Mouse (Mus musculus) neural tube, embryonic 13.5 days (tissue): ENCODE results near the gene Acaa1b. TPM values are rescaled to one million over a fixed set of nuclear protein-coding genes. Genes with fewer than 3 reads are reported as not detected.

Experiments
- ATAC-seq: fragments of 200-750 bp; cut with Nextera tagmentation; 2 replicates; pipeline ENCODE4 v1.8.0; 2017; ENCODE audit warnings: low read depth, mild to moderate bottlenecking, moderate TSS enrichment, moderate library complexity
- H3K27ac ChIP-seq: fragments of 300-500 bp; sonication (generic); replicated peaks from 2 replicates; pipeline ENCODE4 v1.5.1; 2015; ENCODE audit warnings: moderate library complexity, mild to moderate bottlenecking, inconsistent platforms
- H3K27me3 ChIP-seq: fragments of 300-500 bp; sonication (generic); 2 replicates; pipeline ENCODE4 v1.6.1; 2015; ENCODE audit warnings: mild to moderate bottlenecking, inconsistent platforms
- H3K36me3 ChIP-seq: fragments of 300-500 bp; sonication (generic); 2 replicates; pipeline ENCODE4 v1.6.1; 2015; ENCODE audit warnings: mild to moderate bottlenecking, inconsistent platforms
- H3K4me1 ChIP-seq: fragments of 300-500 bp; sonication (generic); replicated peaks from 2 replicates; pipeline ENCODE4 v1.6.1; 2015; ENCODE audit warnings: inconsistent platforms
- H3K4me2 ChIP-seq: fragments of 300-500 bp; sonication (generic); 2 replicates; pipeline ENCODE4 v1.6.1; 2015; ENCODE audit warnings: inconsistent platforms, mild to moderate bottlenecking, moderate library complexity
- H3K4me3 ChIP-seq: fragments of 300-500 bp; sonication (generic); 2 replicates; pipeline ENCODE4 v1.5.1; 2015; ENCODE audit warnings: mild to moderate bottlenecking, inconsistent platforms
- H3K9ac ChIP-seq: fragments of 300-500 bp; sonication (generic); 2 replicates; pipeline ENCODE4 v1.6.1; 2015; ENCODE audit warnings: moderate library complexity, mild to moderate bottlenecking, inconsistent platforms
- H3K9me3 ChIP-seq: fragments of 300-500 bp; sonication (generic); 2 replicates; pipeline ENCODE4 v1.6.1; 2016; ENCODE audit warnings: inconsistent platforms
- WGBS: fragments of 180-500 bp; shearing (Covaris S2); methylation state at CpG from one replicate; pipeline ENCODE4 v1.1.7; 2015; 5-methylcytosine and 5-hydroxymethylcytosine counted together
- polyA plus RNA-seq: library from polyadenylated mRNA; unstranded; fragments of >200 nt; fragmentation: Nextera tagmentation; extraction: Ambion mirVana; gene quantifications from 2 replicates; pipeline ENCODE4 v1.2.1, GENCODE M21; 2015

Acaa1b gene
- polyA plus RNA-seq, 1 experiment from 2014 or later = 3.0 TPM

- 91% methylated on average over 7 of the region's 7 CpGs for WGBS
- Histone ChIP-seq H3K9ac (no peak overlapping the region), H3K9me3 (0 out of 2 replicates have a peak, but pooled peaks cover 3% of the 10 kb centered on the region), H3K27ac (no peak overlapping the region), H3K27me3 (no peaks in the 10 kb centered on the region), H3K4me3 (no peak overlapping the region), H3K36me3 (no peaks in the 10 kb centered on the region), H3K4me1 (no peaks in the 10 kb centered on the region), H3K4me2 (no peak overlapping the region)
- no peak for ATAC-seq
Observed at GRCm38 (mm10) chr9:119164743-119165142, 7.8 kb upstream of the Acaa1b start.

GRCm38 (mm10) chr9:119160689-119161088 is 3.8 kb upstream of the Acaa1b start:
- H3K27ac ChIP-seq = no peak overlapping the region

DNA sequence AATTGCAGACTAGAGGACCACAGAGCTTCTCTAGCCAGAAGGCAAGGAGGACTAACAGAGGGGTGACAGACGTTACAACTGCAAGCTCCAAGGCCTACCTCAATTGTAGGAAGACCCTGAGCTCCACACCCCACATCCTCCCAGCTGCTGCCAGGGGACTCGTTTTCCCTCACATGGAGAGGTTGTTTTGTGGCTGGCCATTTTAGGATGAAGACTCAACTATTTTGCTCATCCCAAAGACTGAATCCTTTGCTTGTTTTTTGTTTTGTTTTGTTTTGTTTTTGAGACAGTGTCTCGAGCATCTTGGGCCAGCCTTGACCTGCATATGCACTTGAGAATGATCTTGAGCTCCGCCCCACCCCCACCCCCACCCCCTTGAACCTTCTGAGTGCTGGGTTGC is 2.0 kb upstream of the Acaa1b start, which contains the start of gene Gm47289:
Gene Gm47289, plus strand, starts transcription at position 301 of the 400 bp plus-strand sequence.
- no peak within 1 kb of the TSS for H3K9ac ChIP-seq
- H3K4me3 ChIP-seq = no peak within 1 kb of the TSS
- no peak within 1 kb of the TSS for H3K27ac ChIP-seq
- H3K9me3 ChIP-seq = no peaks in the 10 kb centered on the region
- peaks cover 29% of the 10 kb centered on the region for H3K27me3 ChIP-seq
- WGBS = 53% methylated on average over 4 of the region's 4 CpGs
- no peaks in the 10 kb centered on the region; the same call in 1 of the 2 replicates for H3K4me1 ChIP-seq
- no peak for ATAC-seq
- H3K4me2 ChIP-seq = no peak within 1 kb of the TSS
- H3K36me3 ChIP-seq = no peaks in the 10 kb centered on the region

More at GRCm38 (mm10) chr9:119160689-119161088, 3.8 kb upstream of the Acaa1b start:
- Histone ChIP-seq H3K36me3 (no peaks in the 10 kb centered on the region), H3K9ac (no peak overlapping the region), H3K27me3 (peaks cover 21% of the 10 kb centered on the region), H3K9me3 (no peaks in the 10 kb centered on the region), H3K4me1 (no peaks in the 10 kb centered on the region; the same call in 1 of the 2 replicates), H3K4me3 (no peak overlapping the region), H3K4me2 (no peak overlapping the region)
- WGBS = 89% methylated on average over 3 of the region's 3 CpGs
- no peak for ATAC-seq

DNA sequence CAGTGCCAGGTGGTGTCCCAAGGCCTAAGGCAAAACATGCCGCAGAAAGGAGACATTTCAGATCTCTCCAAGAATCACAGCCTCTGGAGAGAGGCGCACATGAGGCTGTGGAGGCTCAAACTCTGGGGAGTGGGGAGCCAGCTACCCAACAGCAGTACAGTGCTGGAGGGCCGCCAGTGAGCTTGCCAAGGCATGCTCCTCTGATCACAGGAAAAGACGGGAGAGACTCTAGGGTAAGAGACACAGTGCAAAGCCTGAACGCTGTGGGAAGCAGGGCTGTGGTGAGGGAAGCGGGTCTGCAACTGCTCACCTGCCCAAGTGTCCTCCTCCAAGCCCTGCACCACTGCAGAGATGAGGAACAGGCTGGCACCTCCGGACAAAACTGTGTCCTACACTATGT is 1.1 kb downstream of the Acaa1b start:
- Histone ChIP-seq H3K27ac (no peak overlapping the region), H3K4me3 (peak overlapping the region; percentile 54; the same call in 1 of the 2 replicates), H3K36me3 (no peaks in the 10 kb centered on the region), H3K27me3 (peaks cover 29% of the 10 kb centered on the region), H3K4me2 (peak overlapping the region; percentile 64), H3K4me1 (no peaks in the 10 kb centered on the region; the same call in 1 of the 2 replicates), H3K9me3 (no peaks in the 10 kb centered on the region), H3K9ac (no peak overlapping the region)
- 56% methylated on average over 7 of the region's 7 CpGs for WGBS
- peak; percentile 14; the same call in 1 of the 2 replicates for ATAC-seq

GRCm38 (mm10) chr9:119155416-119155815 is 1.5 kb downstream of the Acaa1b start:
- Histone ChIP-seq H3K4me3 (no peak overlapping the region), H3K36me3 (no peaks in the 10 kb centered on the region), H3K27me3 (peaks cover 29% of the 10 kb centered on the region), H3K4me1 (no peaks in the 10 kb centered on the region; the same call in 1 of the 2 replicates), H3K9me3 (no peaks in the 10 kb centered on the region), H3K9ac (no peak overlapping the region), H3K27ac (no peak overlapping the region), H3K4me2 (no peak overlapping the region)
- no peak for ATAC-seq
- WGBS = 82% methylated on average over 8 of the region's 8 CpGs

- 58% methylated on average over 2 of the region's 2 CpGs for WGBS
- Histone ChIP-seq H3K4me1 (no peaks in the 10 kb centered on the region; the same call in 1 of the 2 replicates), H3K27ac (no peak overlapping the region), H3K9me3 (no peaks in the 10 kb centered on the region), H3K4me3 (no peak overlapping the region), H3K9ac (no peak overlapping the region), H3K4me2 (no peak overlapping the region), H3K36me3 (no peaks in the 10 kb centered on the region), H3K27me3 (peaks cover 12% of the 10 kb centered on the region)
- no peak for ATAC-seq
Observed at GRCm38 (mm10) chr9:119151751-119152150, 5.1 kb downstream of the Acaa1b start.

DNA sequence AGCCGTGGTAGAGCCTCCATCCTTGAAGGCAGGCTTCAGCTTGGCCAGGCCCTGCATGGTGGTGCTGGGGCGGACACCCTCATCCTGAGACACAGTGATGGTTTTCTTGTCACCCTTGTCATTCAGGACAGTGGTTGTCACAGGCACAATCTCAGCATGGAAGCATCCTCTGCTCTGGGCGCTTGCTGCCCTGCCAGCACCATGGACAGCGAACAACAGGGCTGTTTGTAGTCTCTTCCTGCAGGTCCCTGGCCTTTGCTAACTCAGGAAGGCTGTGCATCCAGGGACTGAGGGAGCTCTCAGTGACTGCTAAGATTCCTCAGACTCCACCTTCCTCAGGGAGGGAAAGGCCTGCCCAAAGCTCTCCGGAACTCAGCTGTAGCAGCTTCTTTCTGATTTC is 7.3 kb downstream of the Acaa1b start:
- Histone ChIP-seq H3K27ac (no peak overlapping the region), H3K27me3 (no peaks in the 10 kb centered on the region; the same call in 1 of the 2 replicates), H3K4me2 (no peak overlapping the region), H3K4me1 (no peaks in the 10 kb centered on the region), H3K9me3 (no peaks in the 10 kb centered on the region), H3K9ac (no peak overlapping the region), H3K36me3 (no peaks in the 10 kb centered on the region), H3K4me3 (no peak overlapping the region)
- 35% methylated on average over 5 of the region's 5 CpGs for WGBS
- ATAC-seq = no peak

GRCm38 (mm10) chr9:119146098-119146770 is 10.7 kb downstream of the Acaa1b start:
- Histone ChIP-seq H3K9me3 (no peaks in the 10 kb centered on the region), H3K36me3 (no peaks in the 10 kb centered on the region), H3K4me2 (no peak overlapping the region), H3K27ac (no peak overlapping the region), H3K27me3 (no peaks in the 10 kb centered on the region), H3K9ac (no peak overlapping the region), H3K4me3 (no peak overlapping the region), H3K4me1 (no peaks in the 10 kb centered on the region)
- ATAC-seq = no peak
- 79% methylated on average over 13 of the region's 13 CpGs for WGBS

DNA sequence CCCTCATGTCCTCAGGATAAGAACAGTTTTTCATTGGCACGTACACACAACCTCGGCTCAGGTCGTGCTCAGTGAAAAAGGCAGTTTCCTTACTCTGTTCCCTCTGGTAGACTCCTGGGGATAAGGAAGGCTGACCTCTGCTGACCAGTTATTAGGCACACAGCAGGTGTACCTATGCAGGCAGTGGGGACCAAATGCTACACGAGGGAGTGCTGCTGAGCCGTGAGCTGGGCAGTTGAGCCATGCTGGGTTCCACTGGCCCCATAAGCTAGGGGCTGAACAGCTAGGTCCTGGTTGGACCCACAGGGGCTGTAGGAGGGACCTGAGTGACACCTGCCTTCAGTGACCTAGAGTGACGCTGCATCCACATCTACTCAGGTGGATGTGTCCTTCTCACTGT is 11.3 kb downstream of the Acaa1b start:
- WGBS = 75% methylated on average over 6 of the region's 6 CpGs
- no peaks in the 10 kb centered on the region for H3K9me3 ChIP-seq
- H3K27me3 ChIP-seq = no peaks in the 10 kb centered on the region
- ATAC-seq = no peak
- H3K27ac ChIP-seq = no peak overlapping the region
- no peak overlapping the region for H3K4me2 ChIP-seq
- H3K4me3 ChIP-seq = no peak overlapping the region
- H3K9ac ChIP-seq = no peak overlapping the region
- H3K4me1 ChIP-seq = no peaks in the 10 kb centered on the region
- H3K36me3 ChIP-seq = no peaks in the 10 kb centered on the region

GRCm38 (mm10) chr9:119145137-119145536 is 11.8 kb downstream of the Acaa1b start:
- H3K4me3 ChIP-seq = no peak overlapping the region
- H3K9me3 ChIP-seq = no peaks in the 10 kb centered on the region
- H3K27me3 ChIP-seq = no peaks in the 10 kb centered on the region
- 55% methylated on average over 10 of the region's 10 CpGs for WGBS
- no peak for ATAC-seq
- H3K9ac ChIP-seq = no peak overlapping the region
- no peak overlapping the region for H3K4me2 ChIP-seq
- H3K27ac ChIP-seq = no peak overlapping the region
- H3K4me1 ChIP-seq = no peaks in the 10 kb centered on the region
- H3K36me3 ChIP-seq = no peaks in the 10 kb centered on the region

GRCm38 (mm10) chr9:119144696-119145095 is 12.2 kb downstream of the Acaa1b start:
- Histone ChIP-seq H3K27ac (no peak overlapping the region), H3K4me3 (no peak overlapping the region), H3K4me2 (no peak overlapping the region), H3K9ac (no peak overlapping the region), H3K27me3 (no peaks in the 10 kb centered on the region), H3K36me3 (no peaks in the 10 kb centered on the region), H3K9me3 (no peaks in the 10 kb centered on the region), H3K4me1 (no peaks in the 10 kb centered on the region)
- WGBS = 90% methylated on average over 8 of the region's 8 CpGs
- ATAC-seq = no peak

DNA sequence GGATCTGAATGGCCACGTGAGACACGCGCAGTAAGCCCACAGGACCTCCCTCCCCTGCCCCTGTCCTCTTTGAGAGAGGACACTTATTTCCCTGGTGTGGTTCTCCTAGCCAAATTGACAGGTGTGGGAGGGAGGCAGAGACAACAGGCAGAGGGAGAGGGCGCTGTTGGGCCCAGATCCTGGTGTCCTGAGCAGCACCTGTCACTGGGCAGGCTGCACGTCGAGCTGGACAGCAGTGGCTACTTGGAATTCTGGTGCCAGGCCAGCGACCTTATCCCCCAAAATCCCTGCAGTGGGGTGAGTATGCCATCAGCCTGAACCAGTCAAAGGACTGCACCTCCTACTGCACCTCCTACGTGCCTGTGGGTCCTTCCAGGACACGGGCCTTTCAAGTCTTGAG is 13.5 kb downstream of the Acaa1b start:
- H3K9me3 ChIP-seq = no peaks in the 10 kb centered on the region
- WGBS = 69% methylated on average over 9 of the region's 9 CpGs
- no peak for ATAC-seq

GRCm38 (mm10) chr9:119142066-119142465 is 14.8 kb downstream of the Acaa1b start:
- Histone ChIP-seq H3K27me3 (no peaks in the 10 kb centered on the region), H3K4me3 (no peak overlapping the region), H3K9me3 (no peaks in the 10 kb centered on the region), H3K36me3 (no peaks in the 10 kb centered on the region), H3K9ac (no peak overlapping the region), H3K4me1 (no peaks in the 10 kb centered on the region), H3K4me2 (no peak overlapping the region), H3K27ac (no peak overlapping the region)
- ATAC-seq = no peak
- 89% methylated on average over 5 of the region's 5 CpGs for WGBS

More for the DNA sequence above, 13.5 kb downstream of the Acaa1b start:
- Histone ChIP-seq H3K9ac (no peak overlapping the region), H3K4me1 (no peaks in the 10 kb centered on the region), H3K27ac (no peak overlapping the region), H3K4me3 (no peak overlapping the region), H3K4me2 (no peak overlapping the region), H3K27me3 (no peaks in the 10 kb centered on the region), H3K36me3 (no peaks in the 10 kb centered on the region)
